In the genomic region with DNA sequence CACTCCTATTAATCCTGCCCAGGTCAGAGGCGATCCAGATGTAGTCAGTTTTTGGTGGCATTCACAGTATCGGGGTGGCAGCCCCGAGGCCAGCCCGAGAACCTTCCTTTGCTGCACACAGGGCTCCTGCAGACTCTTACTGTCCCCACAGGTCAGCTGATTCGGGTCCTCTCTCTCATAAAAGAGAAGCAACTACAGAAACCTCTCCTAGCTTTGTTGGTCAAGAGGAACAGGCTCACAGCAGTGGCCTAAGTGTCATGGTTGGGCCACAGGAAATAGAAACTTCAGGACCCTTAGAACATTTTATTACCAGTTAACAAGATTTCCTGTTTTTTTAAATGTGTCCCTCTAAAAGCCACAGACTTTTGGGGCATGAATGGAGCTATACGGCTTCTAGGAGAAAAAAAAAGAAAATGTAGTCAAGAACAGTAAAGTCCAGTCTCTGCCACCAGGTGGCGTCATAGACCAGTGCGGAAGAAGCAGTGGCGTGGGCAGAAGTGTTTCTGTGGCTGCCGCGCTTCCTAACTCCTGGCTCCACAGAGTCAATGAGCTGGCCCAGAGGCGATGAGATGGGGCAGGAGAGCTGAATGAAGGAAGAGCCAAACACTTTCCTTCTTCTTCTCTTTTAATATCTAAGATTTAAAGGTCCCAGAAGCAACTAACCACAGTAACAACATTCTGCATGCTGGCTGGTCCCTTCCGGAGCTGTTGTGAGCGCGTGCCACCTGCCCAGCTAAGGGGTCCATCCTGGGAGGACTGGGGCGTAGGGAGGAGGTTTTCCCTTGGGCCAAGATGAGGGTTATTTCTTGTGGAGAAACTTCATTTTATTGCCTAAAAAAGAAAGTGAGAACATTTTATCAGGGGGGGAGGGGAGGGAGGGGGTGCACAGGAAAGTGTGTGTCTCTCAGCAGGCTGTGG, we compare ENCODE assay signal across 8 mouse cellular contexts. TPM values are rescaled to one million over a fixed set of nuclear protein-coding genes. Genes with fewer than 3 reads are reported as not detected.
A peak's percentile ranks its signal among the peaks of the same experiment; 100 is the strongest.
DNase-seq lines count a peak whose midpoint lies in the region; TF ChIP-seq lines count a peak whose summit lies in the region.

No protein-coding gene starts in this region.

- no peaks in the 10 kb centered on the region for H3K27me3 ChIP-seq in heart, embryonic 10.5 days (ENCODE audit: insufficient read depth, poor library complexity, severe bottlenecking)

- DNase-seq in B cell, adult 2 months: peak; percentile 86
- DNase-seq in adrenal gland, postnatal 4 days (ENCODE audit: low spot score in 2 of 2): peak; percentile 39 to 67
- DNase-seq in heart, embryonic 10.5 days (ENCODE audit: low spot score): peak; percentile 90
- peak; percentile 79 for DNase-seq in kidney, adult 9 months
- DNase-seq in liver: peak; percentile 80
- peak; percentile 28 to 62 for DNase-seq in monocyte, adult 2 months (ENCODE audit: low read depth in 1 of 2, low spot score in 2 of 2)
- DNase-seq in spleen, postnatal 10 days (ENCODE audit: low spot score in 2 of 2): peak; percentile 62 to 87

- peaks cover 47% of the 10 kb centered on the region for H3K36me3 ChIP-seq in heart, embryonic 10.5 days

- TF ChIP-seq CTCF in embryonic fibroblast, embryonic 13.5 days (IDR thresholded peaks at IDR 0.05; ENCODE audit: borderline replicate concordance, insufficient read depth, low read length): peak; percentile 77

- no peak overlapping the region for H3K4me3 ChIP-seq in embryonic fibroblast, embryonic 13.5 days (ENCODE audit: insufficient read depth, low read length)
- H3K4me3 ChIP-seq in heart, embryonic 10.5 days: no peak overlapping the region

- H3K9me3 ChIP-seq in heart, embryonic 10.5 days: peaks cover 3% of the 10 kb centered on the region; the same call in 1 of the 2 replicates

- no peaks in the 10 kb centered on the region for H3K4me1 ChIP-seq in embryonic fibroblast, embryonic 13.5 days (ENCODE audit: control insufficient read depth, insufficient read depth, low read length)
- H3K4me1 ChIP-seq in heart, embryonic 10.5 days: no peaks in the 10 kb centered on the region; the same call in 1 of the 2 replicates

- WGBS in heart, embryonic 10.5 days: 50% methylated on average over 16 of the region's 16 CpGs

- no peak overlapping the region for H3K27ac ChIP-seq in embryonic fibroblast, embryonic 13.5 days (ENCODE audit: insufficient read depth, low read length)
- H3K27ac ChIP-seq in heart, embryonic 10.5 days: no peak overlapping the region

- no peak for TF ChIP-seq POLR2A in embryonic fibroblast, embryonic 13.5 days (IDR thresholded peaks at IDR 0.05; ENCODE audit: low read depth, low read length)

RNA-seq across cellular contexts. Expression of a gene that starts 42.6 kb away (rescaled TPM):
- total RNA-seq in adrenal gland, postnatal 4 days (2021): 100 to 1,000 TPM in 1 of 2 experiments, 10 to 100 TPM in 1; 98.8 to 106 TPM
- 37.9 and 40.5 TPM in 2 replicates for polyA plus RNA-seq in embryonic fibroblast, embryonic 13.5 days (2011; ENCODE audit: insufficient read length, low read depth, missing spikeins)
- 33.0 and 34.2 TPM in 2 replicates for polyA plus RNA-seq in heart, embryonic 10.5 days (2016; fragmentation: Nextera tagmentation; extraction: Ambion mirVana)
